Mouse (Mus musculus): ENCODE measurements at regions not wholly inside any gene's neighbourhood (a gene's known extent, or its start where the extent isn't known, plus 50 kb on each side); places are given as distances from the start of the nearest gene placed in this dataset.

- Histone ChIP-seq H3K9ac (ENCODE audit: low read depth, low read length) (no peak overlapping the region), H3K4me1 (replicated peaks; ENCODE audit: control insufficient read depth, insufficient read depth, low read length) (no peaks in the 10 kb centered on the region), H3K27ac (ENCODE audit: low read depth, low read length) (no peak overlapping the region), H3K4me2 (replicated peaks; ENCODE audit: low read depth) (no peak overlapping the region), H3K9me3 (ENCODE audit: control insufficient read depth) (no peaks in the 10 kb centered on the region), H3K27me3 (replicated peaks; ENCODE audit: control insufficient read depth, insufficient read depth, low read length) (no peaks in the 10 kb centered on the region), H3K4me3 (ENCODE audit: low read depth, low read length) (no peak overlapping the region), H3K36me3 (ENCODE audit: control insufficient read depth, insufficient read depth) (no peaks in the 10 kb centered on the region)
- 18% methylated on average over 1 of the region's 1 CpGs for WGBS
- peak; percentile 72 for TF ChIP-seq CTCF (IDR thresholded peaks at IDR 0.05; ENCODE audit: low read depth)
- ATAC-seq: no peak
Observed at GRCm38 (mm10) chr6:14585827-14586226, 169.2 kb downstream of the Ppp1r3a start.

- Histone ChIP-seq H3K9me3 (ENCODE audit: control insufficient read depth) (no peaks in the 10 kb centered on the region), H3K4me1 (replicated peaks; ENCODE audit: control insufficient read depth, insufficient read depth, low read length) (no peaks in the 10 kb centered on the region), H3K27me3 (replicated peaks; ENCODE audit: control insufficient read depth, insufficient read depth, low read length) (no peaks in the 10 kb centered on the region), H3K27ac (ENCODE audit: low read depth, low read length) (no peak overlapping the region), H3K4me2 (replicated peaks; ENCODE audit: low read depth) (no peak overlapping the region), H3K36me3 (ENCODE audit: control insufficient read depth, insufficient read depth) (no peaks in the 10 kb centered on the region), H3K9ac (ENCODE audit: low read depth, low read length) (no peak overlapping the region), H3K4me3 (ENCODE audit: low read depth, low read length) (no peak overlapping the region)
- WGBS: 43% methylated on average over 1 of the region's 1 CpGs
- ATAC-seq: no peak
- no peak for TF ChIP-seq CTCF (IDR thresholded peaks at IDR 0.05; ENCODE audit: low read depth)
Observed at GRCm38 (mm10) chr6:14583829-14584228, 171.2 kb downstream of the Ppp1r3a start.

GRCm38 (mm10) chr6:14574607-14575006, 180.5 kb downstream of the Ppp1r3a start:
- Histone ChIP-seq H3K36me3 (ENCODE audit: control insufficient read depth, insufficient read depth) (no peaks in the 10 kb centered on the region), H3K4me1 (replicated peaks; ENCODE audit: control insufficient read depth, insufficient read depth, low read length) (no peaks in the 10 kb centered on the region), H3K4me3 (ENCODE audit: low read depth, low read length) (no peak overlapping the region), H3K4me2 (replicated peaks; ENCODE audit: low read depth) (no peak overlapping the region), H3K9ac (ENCODE audit: low read depth, low read length) (no peak overlapping the region), H3K9me3 (ENCODE audit: control insufficient read depth) (no peaks in the 10 kb centered on the region), H3K27me3 (replicated peaks; ENCODE audit: control insufficient read depth, insufficient read depth, low read length) (no peaks in the 10 kb centered on the region), H3K27ac (ENCODE audit: low read depth, low read length) (no peak overlapping the region)
- ATAC-seq: no peak
- TF ChIP-seq CTCF (IDR thresholded peaks at IDR 0.05; ENCODE audit: low read depth): no peak
- 34% methylated on average over 3 of the region's 3 CpGs for WGBS

- no peaks in the 10 kb centered on the region for H3K36me3 ChIP-seq (ENCODE audit: control insufficient read depth, insufficient read depth)
- H3K9ac ChIP-seq (ENCODE audit: low read depth, low read length): no peak overlapping the region
- H3K4me1 ChIP-seq (replicated peaks; ENCODE audit: control insufficient read depth, insufficient read depth, low read length): no peaks in the 10 kb centered on the region
- no peak for TF ChIP-seq CTCF (IDR thresholded peaks at IDR 0.05; ENCODE audit: low read depth)
- no peak overlapping the region for H3K27ac ChIP-seq (ENCODE audit: low read depth, low read length)
- no peak overlapping the region for H3K4me2 ChIP-seq (replicated peaks; ENCODE audit: low read depth)
- WGBS: 29% methylated on average over 2 of the region's 2 CpGs
- no peak for ATAC-seq
- no peaks in the 10 kb centered on the region for H3K27me3 ChIP-seq (replicated peaks; ENCODE audit: control insufficient read depth, insufficient read depth, low read length)
- H3K4me3 ChIP-seq (ENCODE audit: low read depth, low read length): no peak overlapping the region
- H3K9me3 ChIP-seq (ENCODE audit: control insufficient read depth): no peaks in the 10 kb centered on the region
Observed at GRCm38 (mm10) chr6:14573001-14573400, 182.1 kb downstream of the Ppp1r3a start.

GRCm38 (mm10) chr6:14540333-14540732, 214.7 kb downstream of the Ppp1r3a start:
- Histone ChIP-seq H3K9ac (ENCODE audit: low read depth, low read length) (no peak overlapping the region), H3K36me3 (ENCODE audit: control insufficient read depth, insufficient read depth) (no peaks in the 10 kb centered on the region), H3K4me2 (replicated peaks; ENCODE audit: low read depth) (no peak overlapping the region), H3K9me3 (ENCODE audit: control insufficient read depth) (no peaks in the 10 kb centered on the region), H3K4me1 (replicated peaks; ENCODE audit: control insufficient read depth, insufficient read depth, low read length) (no peaks in the 10 kb centered on the region), H3K27ac (ENCODE audit: low read depth, low read length) (no peak overlapping the region), H3K27me3 (replicated peaks; ENCODE audit: control insufficient read depth, insufficient read depth, low read length) (no peaks in the 10 kb centered on the region), H3K4me3 (ENCODE audit: low read depth, low read length) (no peak overlapping the region)
- TF ChIP-seq CTCF (IDR thresholded peaks at IDR 0.05; ENCODE audit: low read depth): no peak
- no peak for ATAC-seq
- 89% methylated on average over 5 of the region's 5 CpGs for whole genome bisulfite sequencing

- ATAC-seq: no peak
- no peak overlapping the region for H3K4me2 ChIP-seq (replicated peaks; ENCODE audit: low read depth)
- H3K27ac ChIP-seq (ENCODE audit: low read depth, low read length): no peak overlapping the region
- TF ChIP-seq CTCF (IDR thresholded peaks at IDR 0.05; ENCODE audit: low read depth): no peak
- no peaks in the 10 kb centered on the region for H3K4me1 ChIP-seq (replicated peaks; ENCODE audit: control insufficient read depth, insufficient read depth, low read length)
- no peak overlapping the region for H3K9ac ChIP-seq (ENCODE audit: low read depth, low read length)
- H3K4me3 ChIP-seq (ENCODE audit: low read depth, low read length): no peak overlapping the region
- no peaks in the 10 kb centered on the region for H3K9me3 ChIP-seq (ENCODE audit: control insufficient read depth)
- no peaks in the 10 kb centered on the region for H3K36me3 ChIP-seq (ENCODE audit: control insufficient read depth, insufficient read depth)
- H3K27me3 ChIP-seq (replicated peaks; ENCODE audit: control insufficient read depth, insufficient read depth, low read length): no peaks in the 10 kb centered on the region
- WGBS: 73% methylated on average over 2 of the region's 2 CpGs
Observed at GRCm38 (mm10) chr6:14529096-14529495, 226.0 kb downstream of the Ppp1r3a start.

- H3K36me3 ChIP-seq (ENCODE audit: control insufficient read depth, insufficient read depth): no peaks in the 10 kb centered on the region
- no peaks in the 10 kb centered on the region for H3K27me3 ChIP-seq (replicated peaks; ENCODE audit: control insufficient read depth, insufficient read depth, low read length)
- H3K4me2 ChIP-seq (replicated peaks; ENCODE audit: low read depth): no peak overlapping the region
- H3K9ac ChIP-seq (ENCODE audit: low read depth, low read length): no peak overlapping the region
- WGBS: 70% methylated on average over 7 of the region's 7 CpGs
- TF ChIP-seq CTCF (IDR thresholded peaks at IDR 0.05; ENCODE audit: low read depth): no peak
- H3K27ac ChIP-seq (ENCODE audit: low read depth, low read length): no peak overlapping the region
- no peaks in the 10 kb centered on the region for H3K4me1 ChIP-seq (replicated peaks; ENCODE audit: control insufficient read depth, insufficient read depth, low read length)
- ATAC-seq: no peak
- no peak overlapping the region for H3K4me3 ChIP-seq (ENCODE audit: low read depth, low read length)
- H3K9me3 ChIP-seq (ENCODE audit: control insufficient read depth): no peaks in the 10 kb centered on the region
Observed at GRCm38 (mm10) chr6:14528564-14528963, 226.5 kb downstream of the Ppp1r3a start.

Measured in intestine, postnatal 0 days (tissue).